Mouse (Mus musculus) mesoderm, embryonic 11.5 days (tissue): ENCODE measurements around the gene H1foo.
A peak's percentile ranks its signal among the peaks of the same experiment; 100 is the strongest.

ENCODE experiments used
- DNase-seq: peaks from one replicate; pipeline ENCODE4 v3.0.0-alpha.2; 2012; ENCODE audit warnings: low read depth, low spot score

Gene H1foo

GRCm38 (mm10) chr6:115944638-115945037 lies at the start of gene H1foo:
Gene H1foo (plus strand): TSS chr6:115944938.
- no peak for DNase-seq

GRCm38 (mm10) chr6:115896346-115896745 lies 48.4 kb upstream of the H1foo start:
- DNase-seq = no peak

- DNase-seq = no peak
Observed at GRCm38 (mm10) chr6:115897117-115897516, 47.6 kb upstream of the H1foo start.

- no peak for DNase-seq
Observed at GRCm38 (mm10) chr6:115897926-115898520, 46.7 kb upstream of the H1foo start.

GRCm38 (mm10) chr6:115901062-115901461 lies 43.7 kb upstream of the H1foo start:
- DNase-seq = peak; percentile 52

- DNase-seq = no peak
Observed at GRCm38 (mm10) chr6:115901489-115901931, 43.2 kb upstream of the H1foo start.

GRCm38 (mm10) chr6:115902545-115902944 lies 42.2 kb upstream of the H1foo start:
- no peak for DNase-seq

GRCm38 (mm10) chr6:115905568-115905967 lies 39.2 kb upstream of the H1foo start:
- no peak for DNase-seq

- DNase-seq = no peak
Observed at GRCm38 (mm10) chr6:115906455-115906854, 38.3 kb upstream of the H1foo start.

GRCm38 (mm10) chr6:115906871-115907270 lies 37.9 kb upstream of the H1foo start:
- no peak for DNase-seq

- no peak for DNase-seq
Observed at GRCm38 (mm10) chr6:115908421-115908982, 36.2 kb upstream of the H1foo start.

GRCm38 (mm10) chr6:115909052-115909451 lies 35.7 kb upstream of the H1foo start:
- no peak for DNase-seq

- DNase-seq = no peak
Observed at GRCm38 (mm10) chr6:115909940-115910339, 34.8 kb upstream of the H1foo start.

- no peak for DNase-seq
Observed at GRCm38 (mm10) chr6:115911763-115912162, 33.0 kb upstream of the H1foo start.

- DNase-seq = no peak
Observed at GRCm38 (mm10) chr6:115913482-115913881, 31.3 kb upstream of the H1foo start.

GRCm38 (mm10) chr6:115914511-115915202 lies 30.1 kb upstream of the H1foo start:
- DNase-seq = no peak

- no peak for DNase-seq
Observed at GRCm38 (mm10) chr6:115915601-115916445, 28.9 kb upstream of the H1foo start.

- no peak for DNase-seq
Observed at GRCm38 (mm10) chr6:115916611-115917010, 28.1 kb upstream of the H1foo start.

- no peak for DNase-seq
Observed at GRCm38 (mm10) chr6:115918615-115919014, 26.1 kb upstream of the H1foo start.

- DNase-seq = no peak
Observed at GRCm38 (mm10) chr6:115919876-115920275, 24.9 kb upstream of the H1foo start.

GRCm38 (mm10) chr6:115924829-115925228 lies 19.9 kb upstream of the H1foo start:
- DNase-seq = peak; percentile 40

- DNase-seq = no peak
Observed at GRCm38 (mm10) chr6:115926416-115926815, 18.3 kb upstream of the H1foo start.
